Mouse (Mus musculus) E14TG2a.4 (cell line): ENCODE measurements around the gene Plscr4.

Experiments used
- H3K27me3 ChIP-seq: 2 replicates; pipeline ENCODE4 v1.6.1; 2014; ENCODE audit warnings: low read length, control low read depth; ENCODE audit not compliant: insufficient read depth
- H3K36me3 ChIP-seq: 2 replicates; pipeline ENCODE4 v1.6.1; 2014; ENCODE audit warnings: low read length, control low read depth; ENCODE audit not compliant: insufficient read depth
- H3K4me1 ChIP-seq: replicated peaks from 2 replicates; pipeline ENCODE4 v1.6.1; 2014; ENCODE audit warnings: low read depth, low read length, control low read depth
- H3K4me3 ChIP-seq: replicated peaks from 2 replicates; pipeline ENCODE4 v1.5.1; 2014; ENCODE audit warnings: mild to moderate bottlenecking, low read length
- H3K9me3 ChIP-seq: 2 replicates; pipeline ENCODE4 v1.6.1; 2014; ENCODE audit warnings: low read length, control low read depth
- CTCF ChIP-seq: conservative IDR thresholded peaks from 2 replicates; pipeline ENCODE4 v1.5.1; 2014; ENCODE audit warnings: low read length
- NANOG ChIP-seq: IDR thresholded peaks from 2 replicates; pipeline ENCODE4 v1.6.1; 2014; ENCODE audit warnings: borderline replicate concordance, low read length, mixed read lengths
- POU5F1 ChIP-seq: IDR thresholded peaks from 2 replicates; pipeline ENCODE4 v1.6.1; 2014; ENCODE audit warnings: low read length, borderline replicate concordance

Plscr4 gene

DNA sequence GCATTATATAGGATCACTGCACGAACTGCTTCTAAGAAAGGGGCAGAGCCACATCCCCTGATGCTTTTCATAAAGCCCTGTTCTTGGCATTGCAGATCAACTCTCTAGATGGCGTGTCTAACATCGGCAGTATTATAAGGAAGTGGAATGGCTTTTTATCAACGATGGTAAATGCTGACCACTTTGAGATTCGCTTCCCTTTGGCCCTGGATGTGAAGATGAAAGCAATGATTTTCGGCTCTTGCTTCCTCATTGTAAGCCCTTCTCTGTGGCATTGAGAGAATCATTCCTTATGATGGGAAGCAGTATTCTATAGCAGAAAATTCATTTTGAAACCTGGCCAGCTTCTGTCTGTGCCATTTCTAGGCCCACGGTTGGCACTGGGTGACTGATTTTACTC is 32.7 kb downstream of the Plscr4 start:
- Histone ChIP-seq H3K9me3 (no peaks in the 10 kb centered on the region), H3K4me1 (no peaks in the 10 kb centered on the region), H3K27me3 (no peaks in the 10 kb centered on the region), H3K36me3 (no peaks in the 10 kb centered on the region), H3K4me3 (no peak overlapping the region)
- no peak for TF ChIP-seq NANOG
- no peak for TF ChIP-seq POU5F1
- no peak for TF ChIP-seq CTCF

DNA sequence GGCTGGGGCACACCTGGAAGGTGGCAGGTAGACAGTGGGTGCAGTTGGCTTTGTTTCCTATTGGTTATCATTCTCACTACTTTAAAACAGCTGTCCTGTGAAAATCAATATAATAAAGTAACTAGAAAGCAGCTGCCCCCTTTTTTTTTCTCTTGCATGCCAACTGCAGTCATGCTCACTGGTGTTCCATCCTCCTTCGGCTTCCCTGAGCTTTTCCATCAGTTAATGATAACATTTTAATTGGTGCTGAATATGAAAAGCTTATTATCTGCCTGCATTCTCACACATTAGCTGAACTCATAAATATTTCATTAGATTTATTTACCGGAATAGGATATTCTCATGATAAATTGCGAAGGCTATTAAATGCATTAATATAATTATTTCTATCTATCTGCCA is 33.1 kb downstream of the Plscr4 start:
- H3K4me1 ChIP-seq: no peaks in the 10 kb centered on the region
- H3K36me3 ChIP-seq: no peaks in the 10 kb centered on the region
- H3K9me3 ChIP-seq: no peaks in the 10 kb centered on the region
- no peaks in the 10 kb centered on the region for H3K27me3 ChIP-seq
- H3K4me3 ChIP-seq: no peak overlapping the region
- TF ChIP-seq POU5F1 (no peak), NANOG (no peak), CTCF (no peak)

DNA sequence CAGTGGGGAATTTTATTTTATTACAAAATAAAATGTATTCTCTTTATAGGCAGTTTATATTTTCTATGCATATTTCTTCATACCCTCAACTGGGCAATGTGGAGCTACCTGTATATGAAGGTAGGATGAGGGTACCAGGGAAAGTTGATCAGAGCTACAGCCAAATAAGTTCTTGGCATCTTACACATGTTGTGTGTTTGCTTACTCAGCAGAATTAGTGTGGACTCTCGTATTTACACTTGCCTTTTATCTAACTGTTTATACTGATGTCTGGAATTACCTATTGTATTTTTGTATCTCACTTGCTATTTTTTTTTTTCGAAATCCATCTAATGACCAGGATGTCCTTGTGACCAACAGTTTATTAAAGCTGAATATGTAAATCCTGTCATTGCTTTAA is 34.1 kb downstream of the Plscr4 start:
- Histone ChIP-seq H3K4me1 (no peaks in the 10 kb centered on the region), H3K27me3 (no peaks in the 10 kb centered on the region), H3K4me3 (no peak overlapping the region), H3K9me3 (no peaks in the 10 kb centered on the region), H3K36me3 (no peaks in the 10 kb centered on the region)
- TF ChIP-seq NANOG (no peak), CTCF (no peak), POU5F1 (no peak)

DNA sequence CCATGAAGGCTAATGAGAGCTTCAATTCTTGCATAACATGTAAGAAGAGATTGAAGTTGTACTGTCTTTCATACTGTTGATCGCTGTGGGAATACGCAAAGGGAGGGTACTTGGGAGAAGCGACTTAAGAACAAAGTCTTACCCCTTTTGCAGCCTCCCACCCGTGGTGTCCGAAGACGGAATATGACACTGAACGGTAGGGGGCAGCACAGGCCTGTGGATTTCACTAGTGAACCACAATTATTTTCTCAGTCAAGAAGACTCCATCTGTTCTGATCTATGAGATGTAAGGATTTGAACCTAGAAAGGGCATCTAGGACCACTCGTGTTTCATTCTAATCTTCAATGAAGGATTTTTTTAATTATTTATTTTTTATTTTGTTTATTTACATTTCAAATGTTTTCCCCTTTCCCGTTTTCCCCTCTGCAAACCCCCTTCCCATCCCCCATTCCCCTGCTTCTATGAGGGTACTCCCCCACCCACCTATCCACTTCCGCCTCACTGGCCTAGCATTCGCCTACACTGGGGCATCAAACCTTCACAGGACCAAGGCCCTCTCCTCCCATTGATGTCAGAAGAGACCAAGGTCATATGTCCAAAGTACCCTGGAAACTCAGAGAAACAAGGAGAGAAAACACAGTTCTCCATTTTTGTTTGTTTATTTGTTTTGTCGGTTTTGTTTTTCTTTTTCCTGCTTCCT is 42.7 kb downstream of the Plscr4 start:
- no peaks in the 10 kb centered on the region for H3K36me3 ChIP-seq
- no peaks in the 10 kb centered on the region for H3K4me1 ChIP-seq
- H3K27me3 ChIP-seq: no peaks in the 10 kb centered on the region
- no peak overlapping the region for H3K4me3 ChIP-seq
- H3K9me3 ChIP-seq: no peaks in the 10 kb centered on the region
- TF ChIP-seq CTCF (peak; percentile 50), POU5F1 (no peak), NANOG (no peak)

DNA sequence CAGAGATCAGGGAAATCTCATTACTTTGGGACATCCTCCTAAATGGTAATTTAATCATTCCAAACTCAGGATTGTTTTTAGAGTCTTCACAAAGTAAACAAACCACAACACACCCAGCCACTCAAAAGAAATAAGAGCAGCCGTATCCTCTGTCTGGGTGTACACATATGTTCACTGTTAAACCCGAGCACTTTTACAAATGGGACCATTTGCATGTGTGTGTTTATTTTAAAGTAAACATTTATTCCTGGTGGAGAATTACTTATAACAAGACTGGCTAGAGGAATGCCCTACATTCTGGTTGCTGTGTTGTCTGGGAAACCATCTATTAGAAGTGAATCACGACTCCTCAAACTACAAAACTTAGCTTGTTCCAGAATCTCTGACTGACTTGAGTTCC is 47.1 kb downstream of the Plscr4 start:
- Histone ChIP-seq H3K4me1 (no peaks in the 10 kb centered on the region), H3K9me3 (no peaks in the 10 kb centered on the region), H3K27me3 (no peaks in the 10 kb centered on the region), H3K36me3 (no peaks in the 10 kb centered on the region), H3K4me3 (no peak overlapping the region)
- TF ChIP-seq POU5F1 (no peak), CTCF (no peak), NANOG (no peak)

DNA sequence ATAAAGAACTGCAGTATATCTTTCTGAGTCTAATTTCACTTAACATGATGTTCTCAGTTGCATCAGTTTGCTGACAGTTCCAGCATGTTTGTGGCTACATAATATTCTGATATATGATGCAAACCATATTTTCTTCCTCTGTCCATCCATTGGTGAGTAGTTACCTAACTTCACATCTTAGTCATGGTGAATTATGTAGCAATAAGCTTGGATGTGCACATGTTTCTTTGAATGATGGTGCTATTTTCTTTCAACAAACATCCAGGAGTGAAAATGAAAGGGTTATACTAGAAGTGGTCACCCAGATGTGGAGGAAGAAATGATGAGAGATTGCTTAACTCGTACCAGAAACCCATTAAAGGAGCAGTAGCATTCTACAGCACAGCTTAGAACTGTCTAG is 47.7 kb downstream of the Plscr4 start:
- no peaks in the 10 kb centered on the region for H3K9me3 ChIP-seq
- H3K4me1 ChIP-seq: no peaks in the 10 kb centered on the region
- H3K27me3 ChIP-seq: no peaks in the 10 kb centered on the region
- H3K36me3 ChIP-seq: no peaks in the 10 kb centered on the region
- H3K4me3 ChIP-seq: no peak overlapping the region
- TF ChIP-seq CTCF: no peak
- TF ChIP-seq NANOG: no peak
- no peak for TF ChIP-seq POU5F1

DNA sequence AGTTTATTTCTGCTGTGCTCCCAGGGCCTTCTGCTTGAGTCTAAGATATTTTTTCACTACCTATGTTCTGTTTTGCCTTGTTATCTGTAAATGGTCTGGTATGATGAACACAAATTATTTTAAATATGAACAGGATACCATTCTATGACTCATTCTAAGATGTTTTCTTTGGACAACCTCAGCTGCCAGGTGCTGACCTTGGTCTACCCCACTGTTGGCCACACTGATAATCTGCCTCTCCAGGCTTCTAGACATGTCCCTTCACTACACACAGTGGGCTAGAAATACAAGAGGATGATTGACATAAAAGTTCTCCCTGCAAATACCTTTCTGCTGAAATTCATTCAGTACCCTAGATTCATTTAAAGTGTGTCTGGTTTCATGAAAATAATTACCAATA is 54.5 kb downstream of the Plscr4 start:
- no peaks in the 10 kb centered on the region for H3K4me1 ChIP-seq
- TF ChIP-seq POU5F1: no peak
- TF ChIP-seq CTCF: no peak
- no peak for TF ChIP-seq NANOG
- no peak overlapping the region for H3K4me3 ChIP-seq
- no peaks in the 10 kb centered on the region for H3K27me3 ChIP-seq
- peaks cover under 1% of the 10 kb centered on the region; the same call in 1 of the 2 replicates for H3K9me3 ChIP-seq
- H3K36me3 ChIP-seq: no peaks in the 10 kb centered on the region

DNA sequence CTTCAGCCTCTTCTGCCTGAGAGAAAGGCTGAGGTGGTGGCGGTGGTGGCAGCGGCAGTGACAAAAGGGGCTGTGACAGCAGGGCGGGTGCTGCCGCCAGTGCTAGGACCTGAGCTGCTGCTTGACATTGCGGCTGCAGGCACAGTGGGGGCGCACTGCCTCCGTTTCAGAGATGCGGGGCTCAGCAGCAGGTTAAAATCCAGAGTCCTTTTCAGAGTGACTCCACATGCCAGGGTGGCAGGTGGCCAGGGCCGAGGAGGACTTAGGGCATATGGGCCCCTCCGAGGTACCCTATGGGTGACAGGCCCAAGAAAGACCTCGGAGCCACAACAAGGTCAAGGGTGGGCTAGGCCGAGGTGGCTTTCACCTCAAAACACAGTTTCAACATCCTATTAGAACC is 59.9 kb downstream of the Plscr4 start:
- H3K27me3 ChIP-seq: no peaks in the 10 kb centered on the region
- no peaks in the 10 kb centered on the region for H3K36me3 ChIP-seq
- H3K9me3 ChIP-seq: peaks cover 45% of the 10 kb centered on the region
- no peak overlapping the region for H3K4me3 ChIP-seq
- TF ChIP-seq NANOG (no peak), POU5F1 (no peak), CTCF (no peak)
- no peaks in the 10 kb centered on the region for H3K4me1 ChIP-seq

DNA sequence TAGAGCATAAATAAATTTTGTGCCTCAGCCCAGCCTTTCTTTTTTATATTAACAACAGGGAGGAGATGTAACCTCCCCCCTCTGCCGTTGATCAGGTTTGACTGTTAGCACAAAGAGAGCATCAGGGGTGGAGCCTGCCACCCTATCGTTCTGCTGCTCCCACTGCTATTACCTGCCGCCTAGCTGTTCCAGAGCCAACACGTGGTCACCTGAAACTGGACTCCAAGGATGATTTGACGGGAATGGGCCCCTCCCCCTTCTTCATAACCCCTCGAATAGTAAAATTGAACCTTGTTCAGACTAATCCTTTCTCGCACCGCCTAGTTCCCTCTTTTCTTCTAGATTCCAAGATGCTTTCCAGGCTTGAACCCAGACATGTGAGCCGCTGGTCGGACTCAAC is 63.6 kb downstream of the Plscr4 start:
- no peaks in the 10 kb centered on the region for H3K27me3 ChIP-seq
- H3K36me3 ChIP-seq: no peaks in the 10 kb centered on the region
- no peaks in the 10 kb centered on the region for H3K4me1 ChIP-seq
- TF ChIP-seq CTCF (no peak), NANOG (no peak), POU5F1 (no peak)
- H3K9me3 ChIP-seq: peaks cover 54% of the 10 kb centered on the region
- H3K4me3 ChIP-seq: no peak overlapping the region
